Mouse (Mus musculus): ENCODE data around the gene Vmn1r207-ps. TPM values are rescaled to one million over a fixed set of nuclear protein-coding genes. Genes with fewer than 3 reads are reported as not detected.

Gene Vmn1r207-ps
- polyA plus RNA-seq (2017; shearing (Covaris generic)), result not detected

GRCm38 (mm10) chr13:22729529-22729928 lies at the start of gene Vmn1r207-ps:
Gene Vmn1r207-ps, minus strand, starts transcription at chr13:22729629.

DNA sequence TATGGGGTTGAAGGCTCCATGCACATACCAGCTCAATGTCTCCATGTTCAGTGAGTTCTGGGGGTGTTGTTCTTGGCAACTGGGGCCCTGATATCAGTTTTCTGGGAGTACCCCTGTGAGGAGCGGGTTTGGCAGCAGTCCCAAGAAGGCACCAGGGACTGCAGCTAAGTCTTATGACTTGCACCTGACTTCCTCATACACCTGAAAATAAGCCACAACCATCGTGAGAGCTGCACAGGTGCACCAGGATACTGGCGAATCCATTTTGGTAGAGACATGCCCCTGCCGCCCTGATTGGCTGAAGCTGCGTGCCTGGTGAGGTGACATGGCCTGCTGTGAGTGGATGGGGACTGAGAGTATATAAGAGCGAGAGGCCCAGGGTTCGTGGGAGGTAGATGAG lies 47.9 kb upstream of the Vmn1r207-ps start, which contains the start of gene Vmn1r208:
Gene Vmn1r208, minus strand, starts transcription at position 101 of the 400 bp plus-strand sequence.

Other genes starting within 250 kb of the Vmn1r207-ps start
- under 1 TPM; 0.02 to 0.17 TPM for gene Vmn1r202, start 224.2 kb downstream of the Vmn1r207-ps start, polyA plus RNA-seq (2017; shearing (Covaris generic))
- gene Vmn1r203, start 211.5 kb downstream of the Vmn1r207-ps start, polyA plus RNA-seq (2017; shearing (Covaris generic)), result under 1 TPM; 0.06 to 0.32 TPM
- under 1 TPM in 1 of 2 experiments, not detected in 1; 0.06 TPM for gene Vmn1r204, start 176.4 kb downstream of the Vmn1r207-ps start, polyA plus RNA-seq (2017; shearing (Covaris generic))
- not detected for gene Vmn1r205, start 136.6 kb downstream of the Vmn1r207-ps start, polyA plus RNA-seq (2017; shearing (Covaris generic))
- under 1 TPM in 1 of 2 experiments, not detected in 1; 0.14 TPM for gene Vmn1r206, start 105.4 kb downstream of the Vmn1r207-ps start, polyA plus RNA-seq (2017; shearing (Covaris generic))
- under 1 TPM in 1 of 2 experiments, not detected in 1; 0.23 TPM for gene Vmn1r208, start 47.8 kb upstream of the Vmn1r207-ps start, polyA plus RNA-seq (2017; shearing (Covaris generic))
- gene Vmn1r209, start 80.1 kb upstream of the Vmn1r207-ps start, polyA plus RNA-seq (2017; shearing (Covaris generic)), result under 1 TPM in 1 of 2 experiments, not detected in 1; 0.26 TPM
- gene Vmn1r210, start 101.7 kb upstream of the Vmn1r207-ps start, polyA plus RNA-seq (2017; shearing (Covaris generic)), result not detected
- gene Vmn1r211, start 127.9 kb upstream of the Vmn1r207-ps start, polyA plus RNA-seq (2017; shearing (Covaris generic)), result under 1 TPM in 1 of 2 experiments, not detected in 1; 0.28 TPM
- not detected for gene Vmn1r212, start 154.6 kb upstream of the Vmn1r207-ps start, polyA plus RNA-seq (2017; shearing (Covaris generic))